Mouse (Mus musculus): ENCODE data around the gene Fam221a. TPM values are rescaled to one million over a fixed set of nuclear protein-coding genes. Genes with fewer than 3 reads are reported as not detected.

Fam221a gene
- 4.2 and 5.5 TPM in 2 replicates for polyA plus RNA-seq (2014; fragmentation: Nextera tagmentation; extraction: Ambion mirVana)

DNA sequence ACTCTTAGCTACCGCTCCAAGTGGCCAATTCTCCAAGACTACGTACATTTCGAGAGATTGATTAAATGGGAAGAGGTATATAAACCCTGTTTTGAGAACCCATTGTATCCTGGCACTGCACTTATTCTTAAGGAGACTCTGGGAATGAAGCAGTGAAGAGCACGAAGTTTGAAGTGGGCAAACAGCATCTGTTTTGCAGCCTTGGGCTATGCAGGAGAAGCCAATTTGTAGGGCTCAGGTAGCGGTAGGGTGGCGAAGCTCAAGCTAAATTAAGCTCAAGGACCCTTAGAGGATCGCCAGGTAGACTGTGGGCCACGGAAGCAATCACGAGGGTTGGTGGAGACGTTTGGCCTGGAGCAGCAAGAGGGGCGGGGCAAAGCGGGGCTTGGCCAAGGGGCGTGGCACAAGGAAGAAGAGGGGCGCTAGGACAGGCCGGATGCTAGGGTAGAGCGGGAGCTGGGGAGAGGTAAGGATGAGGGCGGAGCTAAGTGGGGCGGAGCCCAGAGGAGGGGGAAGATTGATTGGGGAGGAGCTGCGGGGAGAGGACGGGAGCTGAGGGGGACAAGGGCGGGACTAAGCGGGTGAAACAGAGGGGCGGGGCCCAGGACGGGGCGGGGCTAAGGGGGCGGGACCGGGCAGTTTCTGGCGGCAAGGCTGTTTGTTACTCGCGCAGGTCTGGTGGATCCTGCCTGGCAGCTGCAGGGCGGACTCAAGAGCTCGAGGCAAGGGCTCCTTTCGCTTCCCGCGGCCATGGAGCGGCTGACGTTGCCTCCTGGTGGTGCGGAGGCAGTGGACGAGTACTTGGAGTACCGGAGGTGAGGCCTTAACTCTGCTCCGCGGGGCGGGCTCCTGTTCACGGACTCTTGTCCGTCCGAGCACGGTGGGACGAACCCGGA lies at the start of gene Fam221a:
Gene Fam221a (plus strand): TSS at position 581 of the 896 bp plus-strand sequence.
- WGBS: 4% methylated on average over 45 of the region's 49 CpGs
- no peaks in the 10 kb centered on the region for H3K9me3 ChIP-seq (ENCODE audit: control insufficient read depth, low read length)
- H3K4me3 ChIP-seq (replicated peaks; ENCODE audit: low read length): peak within 1 kb of the TSS; percentile 63
- peaks cover 10% of the 10 kb centered on the region for H3K4me1 ChIP-seq (replicated peaks; ENCODE audit: control insufficient read depth, insufficient read depth, low read length)
- H3K27ac ChIP-seq: no peak within 1 kb of the TSS
- peak within 1 kb of the TSS; percentile 64 for H3K9ac ChIP-seq
- DNase-seq (ENCODE audit: low spot score) (peak; percentile 76), ATAC-seq (ENCODE audit: low FRiP score) (peak; percentile 98)
- H3K27me3 ChIP-seq (ENCODE audit: control insufficient read depth, insufficient read depth, low read length): no peaks in the 10 kb centered on the region
- H3K36me3 ChIP-seq (replicated peaks; ENCODE audit: control insufficient read depth, insufficient read depth): no peaks in the 10 kb centered on the region
- H3K4me2 ChIP-seq (replicated peaks): peak within 1 kb of the TSS; percentile 96

DNA sequence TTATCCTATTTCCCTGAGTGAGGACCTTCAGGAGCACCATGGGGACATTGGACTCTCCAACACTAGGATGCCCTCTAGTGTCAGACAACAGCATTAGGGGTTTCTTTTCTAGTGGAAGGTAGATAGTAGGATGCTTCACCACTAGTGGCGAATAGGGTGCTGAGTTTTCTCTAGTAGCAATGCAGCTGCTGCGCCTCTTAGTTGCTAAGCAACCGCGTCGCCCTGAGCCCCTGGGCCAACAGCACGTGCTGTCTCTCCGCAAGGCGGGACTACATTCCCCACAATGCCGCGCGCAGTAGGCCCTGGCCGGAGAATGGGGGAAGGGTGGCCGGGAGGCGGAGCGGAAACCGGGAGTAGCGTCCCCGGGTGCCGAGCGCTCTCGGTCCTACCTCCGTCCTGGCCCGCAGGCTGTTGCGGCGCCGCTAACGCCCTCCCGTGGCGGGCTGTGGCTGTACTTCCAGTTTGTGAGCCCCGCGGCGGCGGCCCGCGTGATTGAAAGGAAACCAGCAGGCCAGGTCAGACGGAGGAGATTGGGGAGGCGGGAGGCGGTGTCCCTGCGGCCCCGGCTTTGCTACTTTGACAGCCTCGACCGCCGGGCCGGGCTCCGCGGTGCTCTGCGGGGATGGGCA lies 48.5 kb upstream of the Fam221a start, which contains the start of gene Ccdc126:
Gene Ccdc126 (plus strand): TSS at position 309 of the 629 bp plus-strand sequence.
- ATAC-seq (ENCODE audit: low FRiP score) (peak; percentile 99), DNase-seq (ENCODE audit: low spot score) (peak; percentile 99)
- H3K9ac ChIP-seq: peak within 1 kb of the TSS; percentile 78
- peaks cover 3% of the 10 kb centered on the region; the same call in 1 of the 2 replicates for H3K4me1 ChIP-seq (replicated peaks; ENCODE audit: control insufficient read depth, insufficient read depth, low read length)
- H3K27me3 ChIP-seq (ENCODE audit: control insufficient read depth, insufficient read depth, low read length): no peaks in the 10 kb centered on the region
- under 1% methylated on average over 44 of the region's 47 CpGs for WGBS
- H3K9me3 ChIP-seq (ENCODE audit: control insufficient read depth, low read length): no peaks in the 10 kb centered on the region
- H3K4me2 ChIP-seq (replicated peaks): peak within 1 kb of the TSS; percentile 72
- H3K36me3 ChIP-seq (replicated peaks; ENCODE audit: control insufficient read depth, insufficient read depth): no peaks in the 10 kb centered on the region
- peak within 1 kb of the TSS; percentile 82 for H3K27ac ChIP-seq
- H3K4me3 ChIP-seq (replicated peaks; ENCODE audit: low read length): peak within 1 kb of the TSS; percentile 80

DNA sequence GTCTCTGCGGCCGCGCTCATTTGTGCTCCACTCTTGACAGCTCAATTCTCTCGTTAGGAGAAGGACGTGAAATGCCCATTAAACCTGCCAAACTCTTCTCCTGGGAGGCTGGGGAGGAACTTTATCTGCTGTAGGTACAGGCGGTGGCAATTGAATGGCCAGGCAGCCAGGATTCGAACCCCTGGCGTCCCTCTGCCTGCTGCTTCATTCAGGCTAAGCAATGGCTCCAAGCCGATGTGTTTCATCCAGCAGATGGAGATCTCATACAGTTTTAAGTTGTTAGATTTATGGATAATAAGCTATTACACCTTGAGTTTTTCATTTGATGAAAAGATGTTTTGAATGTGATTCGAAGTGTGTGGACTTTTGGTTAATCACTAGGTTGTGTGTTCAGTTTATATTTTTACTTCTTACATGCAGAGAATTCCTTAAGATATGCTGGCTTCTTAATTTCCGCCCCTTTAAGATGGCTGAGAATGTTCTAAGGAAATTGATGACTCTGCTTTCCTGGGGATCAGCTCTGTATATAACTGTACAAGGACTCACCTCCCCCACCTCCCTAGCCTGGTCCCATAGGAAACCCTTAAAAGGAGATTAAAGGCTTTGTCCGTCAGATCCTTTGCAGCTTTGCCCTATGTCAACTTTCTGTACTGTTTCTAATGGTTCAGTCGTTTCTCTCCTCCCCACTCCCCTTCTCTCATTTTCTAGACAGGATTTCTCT lies 47.8 kb upstream of the Fam221a start:
- Histone ChIP-seq H3K27me3 (ENCODE audit: control insufficient read depth, insufficient read depth, low read length) (no peaks in the 10 kb centered on the region), H3K27ac (peak overlapping the region; percentile 82), H3K4me2 (replicated peaks) (peak overlapping the region; percentile 72), H3K36me3 (replicated peaks; ENCODE audit: control insufficient read depth, insufficient read depth) (no peaks in the 10 kb centered on the region), H3K4me3 (replicated peaks; ENCODE audit: low read length) (peak overlapping the region; percentile 80), H3K9me3 (ENCODE audit: control insufficient read depth, low read length) (no peaks in the 10 kb centered on the region), H3K4me1 (replicated peaks; ENCODE audit: control insufficient read depth, insufficient read depth, low read length) (peaks cover 3% of the 10 kb centered on the region; the same call in 1 of the 2 replicates), H3K9ac (peak overlapping the region; percentile 78)
- ATAC-seq (ENCODE audit: low FRiP score) (no peak), DNase-seq (ENCODE audit: low spot score) (peak; percentile 63)
- 15% methylated on average over 13 of the region's 13 CpGs for WGBS

DNA sequence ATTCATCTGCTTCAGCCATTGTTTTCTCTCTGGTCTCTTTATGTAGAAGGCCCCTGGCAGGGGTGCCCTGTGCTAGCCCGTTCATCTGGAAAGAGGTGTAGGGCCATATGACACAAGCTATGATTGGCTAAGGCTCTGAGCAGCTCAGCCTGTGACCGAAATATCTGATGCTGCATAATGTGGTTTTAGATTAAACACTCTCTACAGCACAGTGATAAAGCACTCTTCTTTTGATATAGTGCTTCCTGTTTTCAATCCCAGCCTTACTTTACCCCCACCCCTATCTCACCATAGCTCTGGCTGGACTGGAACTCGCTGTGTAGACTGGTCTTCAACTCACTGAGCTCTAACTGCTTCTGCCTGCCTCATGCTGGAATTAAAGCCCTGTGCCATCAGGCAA lies 46.2 kb upstream of the Fam221a start:
- DNase-seq (ENCODE audit: low spot score): no peak
- no peak overlapping the region for H3K27ac ChIP-seq
- ATAC-seq (ENCODE audit: low FRiP score): no peak

GRCm38 (mm10) chr6:49322056-49322455 lies 45.5 kb upstream of the Fam221a start:
- no peak overlapping the region for H3K9ac ChIP-seq
- H3K4me2 ChIP-seq (replicated peaks): no peak overlapping the region
- no peaks in the 10 kb centered on the region for H3K27me3 ChIP-seq (ENCODE audit: control insufficient read depth, insufficient read depth, low read length)
- peaks cover 3% of the 10 kb centered on the region; the same call in 1 of the 2 replicates for H3K4me1 ChIP-seq (replicated peaks; ENCODE audit: control insufficient read depth, insufficient read depth, low read length)
- ATAC-seq (ENCODE audit: low FRiP score): no peak
- no peak overlapping the region for H3K27ac ChIP-seq
- no peak overlapping the region for H3K4me3 ChIP-seq (replicated peaks; ENCODE audit: low read length)
- H3K9me3 ChIP-seq (ENCODE audit: control insufficient read depth, low read length): no peaks in the 10 kb centered on the region
- no peaks in the 10 kb centered on the region for H3K36me3 ChIP-seq (replicated peaks; ENCODE audit: control insufficient read depth, insufficient read depth)
- no peak for DNase-seq (ENCODE audit: low spot score)

More for the DNA sequence above, 46.2 kb upstream of the Fam221a start:
- H3K36me3 ChIP-seq (replicated peaks; ENCODE audit: control insufficient read depth, insufficient read depth): no peaks in the 10 kb centered on the region
- no peak overlapping the region for H3K4me3 ChIP-seq (replicated peaks; ENCODE audit: low read length)
- H3K4me2 ChIP-seq (replicated peaks): no peak overlapping the region
- no peak overlapping the region for H3K9ac ChIP-seq
- H3K4me1 ChIP-seq (replicated peaks; ENCODE audit: control insufficient read depth, insufficient read depth, low read length): peaks cover 3% of the 10 kb centered on the region; the same call in 1 of the 2 replicates
- no peaks in the 10 kb centered on the region for H3K27me3 ChIP-seq (ENCODE audit: control insufficient read depth, insufficient read depth, low read length)
- no peaks in the 10 kb centered on the region for H3K9me3 ChIP-seq (ENCODE audit: control insufficient read depth, low read length)
- WGBS: 82% methylated on average over 3 of the region's 3 CpGs

GRCm38 (mm10) chr6:49322986-49323385 lies 44.6 kb upstream of the Fam221a start:
- Histone ChIP-seq H3K4me1 (replicated peaks; ENCODE audit: control insufficient read depth, insufficient read depth, low read length) (peaks cover 3% of the 10 kb centered on the region; the same call in 1 of the 2 replicates), H3K9ac (no peak overlapping the region), H3K4me2 (replicated peaks) (no peak overlapping the region), H3K27ac (no peak overlapping the region), H3K9me3 (ENCODE audit: control insufficient read depth, low read length) (no peaks in the 10 kb centered on the region), H3K27me3 (ENCODE audit: control insufficient read depth, insufficient read depth, low read length) (no peaks in the 10 kb centered on the region), H3K4me3 (replicated peaks; ENCODE audit: low read length) (no peak overlapping the region), H3K36me3 (replicated peaks; ENCODE audit: control insufficient read depth, insufficient read depth) (no peaks in the 10 kb centered on the region)
- DNase-seq (ENCODE audit: low spot score) (no peak), ATAC-seq (ENCODE audit: low FRiP score) (no peak)
- WGBS: 76% methylated on average over 2 of the region's 2 CpGs

DNA sequence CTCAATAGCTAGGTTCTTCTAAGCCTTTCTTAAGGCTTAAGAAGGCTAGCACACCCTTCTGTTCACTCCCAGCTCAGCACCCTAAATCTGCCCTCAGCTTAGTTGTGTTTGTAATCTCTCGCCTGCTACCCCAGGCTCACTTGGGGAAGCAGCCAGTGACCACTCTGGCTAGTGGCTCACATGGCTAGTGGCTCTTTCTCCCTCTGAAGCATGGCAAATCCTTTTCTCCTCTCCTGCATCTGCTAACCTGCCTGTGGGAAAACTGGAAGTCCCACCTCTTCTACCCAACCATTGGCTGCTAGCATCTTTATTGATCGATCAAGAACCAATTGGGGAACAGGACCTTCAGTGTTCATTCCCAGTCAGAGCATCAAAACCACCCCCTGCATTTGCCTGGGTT lies 43.0 kb upstream of the Fam221a start:
- Histone ChIP-seq H3K9me3 (ENCODE audit: control insufficient read depth, low read length) (no peaks in the 10 kb centered on the region), H3K9ac (no peak overlapping the region), H3K4me1 (replicated peaks; ENCODE audit: control insufficient read depth, insufficient read depth, low read length) (peaks cover 3% of the 10 kb centered on the region; the same call in 1 of the 2 replicates), H3K4me2 (replicated peaks) (no peak overlapping the region), H3K27ac (no peak overlapping the region), H3K36me3 (replicated peaks; ENCODE audit: control insufficient read depth, insufficient read depth) (no peaks in the 10 kb centered on the region), H3K4me3 (replicated peaks; ENCODE audit: low read length) (no peak overlapping the region), H3K27me3 (ENCODE audit: control insufficient read depth, insufficient read depth, low read length) (no peaks in the 10 kb centered on the region)
- WGBS: 63% methylated on average over 2 of the region's 2 CpGs
- ATAC-seq (ENCODE audit: low FRiP score): no peak
- DNase-seq (ENCODE audit: low spot score): no peak

DNA sequence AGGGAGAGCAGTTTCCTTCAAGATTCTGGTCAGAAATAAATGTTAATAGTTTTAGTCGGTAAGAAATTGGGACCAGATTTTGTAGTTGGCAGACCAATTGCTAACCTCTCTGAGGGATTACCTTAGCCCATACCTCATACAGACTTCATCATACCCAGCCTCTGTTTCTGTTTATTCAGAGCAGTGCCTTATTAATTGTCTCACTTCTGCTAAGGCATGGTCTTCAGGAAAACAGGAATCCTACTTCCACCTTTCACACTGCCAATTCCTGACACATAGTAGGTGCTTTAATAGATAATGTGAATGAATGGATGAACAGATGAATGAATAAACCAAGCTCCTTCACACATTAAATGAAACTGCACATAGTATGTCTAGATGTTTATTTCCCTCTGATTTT lies 42.2 kb upstream of the Fam221a start:
- no peak for DNase-seq (ENCODE audit: low spot score)
- 79% methylated on average over 1 of the region's 1 CpGs for WGBS
- 0 out of 2 replicates have a peak, but pooled peaks cover 3% of the 10 kb centered on the region for H3K4me1 ChIP-seq (replicated peaks; ENCODE audit: control insufficient read depth, insufficient read depth, low read length)
- no peak overlapping the region for H3K9ac ChIP-seq
- H3K27me3 ChIP-seq (ENCODE audit: control insufficient read depth, insufficient read depth, low read length): no peaks in the 10 kb centered on the region
- H3K4me2 ChIP-seq (replicated peaks): no peak overlapping the region
- ATAC-seq (ENCODE audit: low FRiP score): no peak
- no peaks in the 10 kb centered on the region for H3K36me3 ChIP-seq (replicated peaks; ENCODE audit: control insufficient read depth, insufficient read depth)
- H3K27ac ChIP-seq: no peak overlapping the region
- no peaks in the 10 kb centered on the region for H3K9me3 ChIP-seq (ENCODE audit: control insufficient read depth, low read length)
- H3K4me3 ChIP-seq (replicated peaks; ENCODE audit: low read length): no peak overlapping the region

DNA sequence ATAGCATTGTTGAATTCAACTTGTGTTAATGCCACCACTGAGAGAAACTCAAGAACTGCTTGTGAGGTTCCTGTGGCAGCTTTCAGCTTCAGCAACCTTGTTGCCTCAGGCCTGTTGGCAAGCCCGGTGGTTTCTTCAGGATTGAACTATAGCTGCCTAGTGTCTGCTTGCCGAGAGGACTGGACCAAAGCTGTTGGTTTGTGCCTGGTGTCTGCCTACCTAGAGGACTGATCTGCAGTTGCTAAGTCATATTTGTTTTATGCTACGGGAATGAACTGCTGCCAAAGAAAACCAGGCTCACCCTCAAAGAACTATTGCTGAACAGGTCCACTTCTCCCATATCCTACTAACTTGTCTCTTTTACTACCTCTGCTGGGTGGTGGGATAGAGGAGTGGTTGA lies 40.7 kb upstream of the Fam221a start:
- WGBS: 93% methylated on average over 3 of the region's 3 CpGs
- H3K36me3 ChIP-seq (replicated peaks; ENCODE audit: control insufficient read depth, insufficient read depth): no peaks in the 10 kb centered on the region
- no peak overlapping the region for H3K9ac ChIP-seq
- H3K4me1 ChIP-seq (replicated peaks; ENCODE audit: control insufficient read depth, insufficient read depth, low read length): no peaks in the 10 kb centered on the region
- no peak overlapping the region for H3K27ac ChIP-seq
- DNase-seq (ENCODE audit: low spot score) (no peak), ATAC-seq (ENCODE audit: low FRiP score) (no peak)
- no peaks in the 10 kb centered on the region for H3K9me3 ChIP-seq (ENCODE audit: control insufficient read depth, low read length)
- H3K4me3 ChIP-seq (replicated peaks; ENCODE audit: low read length): no peak overlapping the region
- H3K27me3 ChIP-seq (ENCODE audit: control insufficient read depth, insufficient read depth, low read length): no peaks in the 10 kb centered on the region
- H3K4me2 ChIP-seq (replicated peaks): no peak overlapping the region

Data from hindbrain, embryonic 14.5 days (tissue).